Mouse (Mus musculus): ENCODE results near the gene Dnttip1. TPM values are rescaled to one million over a fixed set of nuclear protein-coding genes. Genes with fewer than 3 reads are reported as not detected.

The Dnttip1 gene
- polyA plus RNA-seq, 1 experiment from 2014 or later, result 76.6 TPM

DNA sequence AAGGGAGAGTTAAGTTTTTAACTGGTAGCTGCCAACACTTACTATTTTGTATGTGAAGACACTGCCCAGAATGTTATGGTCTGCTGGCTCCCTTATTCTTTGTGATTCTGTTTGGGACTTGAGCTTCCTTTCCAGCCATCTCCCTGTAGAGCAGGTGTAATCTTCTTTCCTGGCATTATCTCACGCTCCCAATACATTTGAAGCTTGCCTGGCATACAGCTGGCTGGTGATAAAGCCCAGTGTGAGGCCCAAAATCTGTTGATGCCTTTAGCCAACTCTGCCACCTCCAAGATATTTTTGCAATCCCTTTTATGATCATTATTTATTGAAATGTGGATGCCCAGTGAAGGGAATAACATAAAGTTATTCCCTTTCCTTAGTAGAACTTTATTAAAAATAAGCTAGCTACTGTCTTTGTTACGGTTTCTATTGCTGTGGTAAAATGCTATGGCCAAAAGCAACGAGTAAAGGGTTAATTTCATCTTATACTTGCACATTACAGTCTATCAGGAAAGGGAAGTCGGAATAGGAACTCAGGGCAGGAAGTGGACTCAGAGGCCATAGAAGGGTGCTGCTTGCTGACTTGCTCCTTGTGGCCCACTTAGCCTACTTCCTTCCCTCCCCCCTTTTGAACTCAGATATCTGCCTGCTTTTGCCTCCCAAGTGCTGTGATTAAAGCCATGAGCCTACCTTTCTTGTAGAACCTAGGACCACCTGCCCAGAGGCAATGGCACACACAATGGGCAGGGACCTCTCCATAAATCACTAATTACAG, 14.5 kb downstream of the Dnttip1 start:
- 82% methylated on average over 4 of the region's 4 CpGs for WGBS
- H3K4me1 ChIP-seq, result peaks cover 20% of the 10 kb centered on the region
- H3K36me3 ChIP-seq, result peaks cover 94% of the 10 kb centered on the region
- H3K9me3 ChIP-seq, result no peaks in the 10 kb centered on the region
- H3K4me3 ChIP-seq, result no peak overlapping the region
- no peaks in the 10 kb centered on the region for H3K27me3 ChIP-seq (ENCODE audit: insufficient read depth, poor library complexity, severe bottlenecking)
- DNase-seq (ENCODE audit: low spot score), result no peak
- no peak overlapping the region for H3K27ac ChIP-seq

DNA sequence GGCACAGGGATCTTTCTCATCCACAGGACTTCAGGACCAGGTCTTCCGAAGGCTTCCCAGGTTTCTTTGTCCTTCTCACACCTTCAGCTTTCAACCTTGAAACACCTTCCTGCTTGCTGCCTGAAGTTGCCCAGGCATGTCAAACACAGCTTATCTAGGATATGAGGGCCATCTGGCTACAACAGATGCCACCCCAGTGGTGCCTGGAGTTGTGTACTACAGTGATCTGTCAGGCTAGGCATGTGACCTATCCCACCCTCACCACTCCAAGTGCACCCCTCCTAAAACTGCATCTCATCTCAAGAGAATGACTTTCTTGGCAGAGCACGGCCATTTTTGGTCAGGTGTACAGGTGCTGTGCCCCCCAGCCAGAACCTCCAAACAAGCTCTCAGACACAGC, 15.7 kb downstream of the Dnttip1 start:
- Histone ChIP-seq H3K27me3 (ENCODE audit: insufficient read depth, poor library complexity, severe bottlenecking) (no peaks in the 10 kb centered on the region), H3K27ac (no peak overlapping the region), H3K4me1 (peaks cover 11% of the 10 kb centered on the region; the same call in 1 of the 2 replicates), H3K4me3 (no peak overlapping the region), H3K9me3 (no peaks in the 10 kb centered on the region), H3K36me3 (peaks cover 94% of the 10 kb centered on the region)
- DNase-seq (ENCODE audit: low spot score), result no peak
- WGBS, result 89% methylated on average over 2 of the region's 2 CpGs

DNA sequence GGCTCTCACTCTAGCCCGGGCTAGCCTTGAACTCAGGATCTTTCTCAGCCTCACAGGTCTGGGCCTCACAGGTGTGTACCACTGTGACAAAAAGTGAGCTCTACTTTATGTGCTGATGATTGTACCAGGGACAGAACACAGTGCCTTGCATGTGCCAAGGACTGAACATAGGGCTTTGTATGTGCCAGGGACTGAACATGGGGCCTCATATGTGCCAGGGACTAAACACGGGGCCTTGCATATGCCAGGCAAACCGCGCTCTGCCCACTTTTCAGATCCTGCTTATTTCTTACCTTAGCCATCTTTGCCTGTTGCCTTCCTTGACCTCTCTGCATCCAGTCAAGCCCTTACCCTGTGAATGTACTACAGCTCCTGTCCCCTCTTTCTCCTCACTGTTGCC, 16.2 kb downstream of the Dnttip1 start:
- WGBS, result 97% methylated on average over 4 of the region's 4 CpGs
- Histone ChIP-seq H3K4me3 (no peak overlapping the region), H3K27ac (no peak overlapping the region), H3K36me3 (peaks cover 94% of the 10 kb centered on the region), H3K4me1 (peaks cover 11% of the 10 kb centered on the region; the same call in 1 of the 2 replicates), H3K27me3 (ENCODE audit: insufficient read depth, poor library complexity, severe bottlenecking) (no peaks in the 10 kb centered on the region), H3K9me3 (no peaks in the 10 kb centered on the region)
- DNase-seq (ENCODE audit: low spot score), result no peak

DNA sequence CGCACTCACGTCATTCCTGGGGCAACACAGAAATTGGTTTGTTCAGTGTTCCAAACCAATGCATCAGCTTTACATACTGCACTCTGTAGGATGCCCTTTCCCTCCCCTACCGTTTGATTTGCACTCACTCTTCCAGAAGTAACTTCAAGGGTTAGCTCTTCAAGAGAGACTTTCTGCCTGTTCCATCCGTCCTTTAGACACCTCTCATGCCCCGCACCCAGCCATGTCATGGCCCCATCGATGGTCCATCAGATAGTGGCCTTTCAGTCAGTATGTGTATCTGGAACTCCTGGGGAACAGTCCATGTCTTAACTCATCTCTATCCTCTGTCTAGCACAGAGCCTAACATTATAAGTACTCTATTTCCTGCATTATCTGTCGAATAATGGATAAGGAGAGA, 16.8 kb downstream of the Dnttip1 start:
- H3K4me1 ChIP-seq, result peaks cover 11% of the 10 kb centered on the region; the same call in 1 of the 2 replicates
- H3K9me3 ChIP-seq, result no peaks in the 10 kb centered on the region
- no peaks in the 10 kb centered on the region for H3K27me3 ChIP-seq (ENCODE audit: insufficient read depth, poor library complexity, severe bottlenecking)
- no peak overlapping the region for H3K27ac ChIP-seq
- no peak overlapping the region for H3K4me3 ChIP-seq
- no peak for DNase-seq (ENCODE audit: low spot score)
- 88% methylated on average over 7 of the region's 7 CpGs for WGBS
- peaks cover 94% of the 10 kb centered on the region for H3K36me3 ChIP-seq

DNA sequence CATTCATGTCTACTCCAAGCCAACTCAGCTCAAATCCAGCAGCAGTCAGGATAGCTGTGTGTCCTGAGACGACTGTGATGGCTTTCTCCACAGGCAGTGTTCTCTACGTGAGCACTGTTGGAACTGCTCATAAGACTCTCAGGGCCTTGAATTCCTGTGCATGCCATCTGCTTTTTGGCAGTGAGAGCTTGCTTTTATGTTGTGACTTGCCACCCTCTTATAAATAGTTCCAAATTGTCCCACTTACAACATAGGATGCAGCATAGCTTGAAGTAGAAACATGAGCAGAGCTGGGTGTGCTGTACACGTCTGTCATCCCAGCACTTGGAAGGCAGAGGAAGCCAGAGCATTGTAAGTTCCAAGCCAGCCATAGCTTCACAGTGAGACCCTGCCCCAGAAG, 20.1 kb downstream of the Dnttip1 start:
- DNase-seq (ENCODE audit: low spot score), result no peak
- Histone ChIP-seq H3K27ac (no peak overlapping the region), H3K9me3 (no peaks in the 10 kb centered on the region), H3K4me1 (peaks cover 16% of the 10 kb centered on the region), H3K4me3 (no peak overlapping the region), H3K27me3 (ENCODE audit: insufficient read depth, poor library complexity, severe bottlenecking) (no peaks in the 10 kb centered on the region), H3K36me3 (peaks cover 69% of the 10 kb centered on the region)
- WGBS, result 66% methylated on average over 3 of the region's 3 CpGs

DNA sequence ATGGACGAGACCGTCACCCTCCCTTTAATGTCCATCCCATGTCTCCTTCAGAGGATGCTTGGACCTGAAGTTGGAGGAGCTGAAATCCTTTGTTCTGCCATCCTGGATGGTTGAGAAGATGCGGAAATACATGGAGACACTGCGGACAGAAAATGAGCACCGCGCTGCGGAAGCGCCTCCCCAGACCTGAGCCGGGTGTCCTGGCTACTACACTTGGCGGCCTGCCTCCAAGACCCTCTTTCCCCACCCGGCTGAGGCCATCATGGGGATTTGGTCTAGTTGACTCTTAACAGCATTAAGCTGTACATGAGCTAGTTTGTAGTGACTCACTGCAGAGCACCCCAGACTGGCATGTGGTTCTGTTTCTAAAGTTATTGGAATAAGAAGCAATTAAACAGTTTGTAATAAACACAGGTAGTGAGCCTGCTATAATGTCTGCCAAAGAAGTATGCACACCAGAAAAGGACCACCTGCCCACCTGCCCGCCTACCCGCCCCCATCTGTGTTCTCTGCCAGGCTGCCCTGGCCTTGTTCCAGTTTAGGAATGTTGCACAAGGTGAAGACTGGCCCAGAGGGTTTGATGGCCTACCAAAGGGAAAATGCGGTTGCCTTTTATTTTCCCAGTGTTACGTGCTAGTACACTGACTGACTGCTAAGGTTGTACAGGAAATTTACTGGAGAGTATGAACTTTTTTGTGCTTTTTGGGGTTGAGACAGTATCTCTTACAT, 22.2 kb downstream of the Dnttip1 start:
- H3K9me3 ChIP-seq, result no peaks in the 10 kb centered on the region
- no peak overlapping the region for H3K27ac ChIP-seq
- H3K27me3 ChIP-seq (ENCODE audit: insufficient read depth, poor library complexity, severe bottlenecking), result no peaks in the 10 kb centered on the region
- peaks cover 68% of the 10 kb centered on the region for H3K36me3 ChIP-seq
- H3K4me1 ChIP-seq, result peaks cover 23% of the 10 kb centered on the region
- WGBS, result 94% methylated on average over 15 of the region's 15 CpGs
- H3K4me3 ChIP-seq, result no peak overlapping the region
- DNase-seq (ENCODE audit: low spot score), result no peak

DNA sequence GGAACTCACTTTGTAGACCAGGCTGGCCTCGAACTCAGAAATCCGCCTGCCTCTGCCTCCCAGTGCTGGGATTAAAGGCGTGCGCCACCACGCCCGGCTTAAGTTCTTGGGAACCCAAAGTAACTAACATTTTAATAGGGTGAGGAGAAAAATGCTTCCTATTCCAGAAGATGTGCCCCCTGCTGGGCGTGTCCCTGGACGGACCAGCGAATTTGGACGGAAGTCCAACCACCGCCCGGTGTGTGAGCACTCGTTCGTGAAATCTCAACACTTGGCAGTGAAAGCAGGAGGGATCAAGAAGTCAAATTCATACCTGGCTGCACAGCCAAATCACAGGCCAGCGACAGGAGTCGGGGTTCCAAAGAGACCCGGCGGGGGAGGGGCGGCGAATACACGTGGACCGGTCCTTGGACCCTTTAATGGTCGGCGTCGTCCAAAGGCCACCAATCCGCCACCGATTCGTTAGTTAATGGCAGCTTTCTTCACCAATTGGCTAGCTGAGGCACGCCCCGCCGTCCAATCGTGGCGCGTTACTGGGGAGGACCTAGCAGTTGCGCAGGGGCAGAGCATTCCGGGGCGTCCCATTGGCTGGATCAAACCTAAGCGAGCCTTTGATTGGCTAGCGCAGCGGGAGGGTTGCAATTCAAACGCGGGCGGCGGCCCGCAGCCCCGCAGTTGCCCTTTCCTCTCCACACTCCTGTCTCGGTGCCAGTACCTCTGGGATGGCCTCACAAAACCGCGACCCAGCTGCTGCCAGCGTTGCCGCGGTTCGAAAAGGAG, 23.7 kb downstream of the Dnttip1 start, which contains the start of gene Ube2c:
Gene Ube2c (plus strand): TSS at position 641 of the 780 bp plus-strand sequence.
- WGBS, result 2% methylated on average over 53 of the region's 53 CpGs
- peak within 1 kb of the TSS; percentile 89 for H3K4me3 ChIP-seq
- peaks cover 21% of the 10 kb centered on the region for H3K4me1 ChIP-seq
- H3K9me3 ChIP-seq, result no peaks in the 10 kb centered on the region
- DNase-seq (ENCODE audit: low spot score), result peak; percentile 100
- peak within 1 kb of the TSS; percentile 97 for H3K27ac ChIP-seq
- no peaks in the 10 kb centered on the region for H3K27me3 ChIP-seq (ENCODE audit: insufficient read depth, poor library complexity, severe bottlenecking)
- peaks cover 62% of the 10 kb centered on the region for H3K36me3 ChIP-seq

DNA sequence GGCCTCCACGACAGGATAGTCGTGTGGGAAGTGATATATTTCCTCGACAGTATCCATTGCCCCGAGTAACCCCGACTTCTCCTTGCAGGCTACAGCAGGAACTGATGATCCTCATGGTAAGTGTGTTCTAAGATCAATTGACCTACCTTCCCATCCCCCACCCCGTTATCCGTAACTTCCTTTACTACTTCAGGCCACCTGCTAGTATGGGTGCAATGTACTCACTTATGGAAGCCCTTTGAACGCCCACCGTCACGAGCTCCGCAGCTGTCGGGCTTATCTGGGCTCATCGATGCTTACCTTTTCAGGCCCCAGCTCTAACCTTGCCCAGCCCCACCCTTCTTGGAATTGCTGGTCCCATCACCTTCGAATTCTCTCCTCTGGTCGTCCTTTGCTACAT, 24.5 kb downstream of the Dnttip1 start:
- Histone ChIP-seq H3K36me3 (peaks cover 55% of the 10 kb centered on the region), H3K4me3 (peak overlapping the region; percentile 89), H3K27me3 (ENCODE audit: insufficient read depth, poor library complexity, severe bottlenecking) (no peaks in the 10 kb centered on the region), H3K9me3 (no peaks in the 10 kb centered on the region), H3K4me1 (peaks cover 21% of the 10 kb centered on the region), H3K27ac (peak overlapping the region; percentile 97)
- no peak for DNase-seq (ENCODE audit: low spot score)
- WGBS, result 4% methylated on average over 15 of the region's 15 CpGs

DNA sequence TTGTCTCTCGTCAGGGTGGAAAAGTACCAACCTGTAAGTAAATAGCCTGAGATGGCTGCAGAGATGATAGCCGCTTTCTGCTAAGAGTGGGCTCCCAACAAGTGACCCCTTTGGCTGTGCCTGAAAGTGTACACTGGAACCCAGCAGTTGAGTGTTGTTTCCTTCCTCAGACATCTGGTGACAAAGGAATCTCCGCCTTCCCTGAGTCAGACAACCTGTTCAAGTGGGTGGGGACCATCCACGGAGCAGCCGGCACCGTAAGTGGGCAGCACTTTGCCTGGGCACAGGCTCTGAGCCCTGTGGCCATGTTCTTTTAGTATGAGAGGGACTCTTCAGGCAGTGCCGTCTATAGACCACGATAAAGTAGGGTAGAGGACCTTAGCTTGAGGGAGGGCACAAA, 25.3 kb downstream of the Dnttip1 start:
- Histone ChIP-seq H3K9me3 (no peaks in the 10 kb centered on the region), H3K27me3 (ENCODE audit: insufficient read depth, poor library complexity, severe bottlenecking) (no peaks in the 10 kb centered on the region), H3K36me3 (peaks cover 47% of the 10 kb centered on the region), H3K4me3 (peak overlapping the region; percentile 89), H3K27ac (peak overlapping the region; percentile 97), H3K4me1 (peaks cover 21% of the 10 kb centered on the region)
- DNase-seq (ENCODE audit: low spot score), result no peak
- WGBS, result 77% methylated on average over 8 of the region's 8 CpGs

DNA sequence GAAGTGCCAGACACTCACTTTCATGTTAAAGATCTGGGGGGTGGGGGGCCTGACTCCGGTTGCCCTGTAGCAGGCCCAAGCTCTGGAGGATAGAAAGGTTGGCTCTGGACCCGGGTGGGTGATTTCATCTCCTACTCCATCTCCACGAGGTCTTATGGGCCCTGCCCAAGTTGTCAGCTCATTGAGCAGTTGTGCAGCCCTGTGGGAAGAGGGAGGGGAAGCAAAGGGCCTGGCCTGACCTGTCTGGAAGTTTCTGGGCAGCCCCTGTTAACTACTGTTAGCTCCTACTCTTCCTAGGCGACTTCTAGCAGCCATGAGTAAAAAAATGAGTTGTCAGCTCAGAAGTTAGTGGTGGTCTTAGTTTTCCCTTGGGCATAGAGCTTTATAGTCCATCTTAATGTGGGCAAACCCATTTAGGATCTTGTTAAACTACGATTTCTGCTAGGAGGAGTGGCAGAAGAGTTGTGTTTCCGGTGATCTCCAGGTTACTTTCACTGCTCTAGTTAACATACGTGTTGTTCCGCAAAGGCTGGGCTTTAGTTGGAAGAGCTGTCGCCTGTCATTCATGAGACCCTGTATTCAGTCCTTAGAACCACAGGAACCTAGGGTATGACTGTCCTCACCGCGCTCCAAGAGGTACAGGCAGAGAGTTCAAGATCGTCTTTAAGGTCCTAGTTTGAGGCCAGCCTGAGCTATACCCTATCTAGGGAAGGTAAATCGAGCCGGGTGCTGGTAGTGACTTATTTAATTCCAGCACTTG, 27.6 kb downstream of the Dnttip1 start:
- WGBS, result 76% methylated on average over 14 of the region's 14 CpGs
- DNase-seq (ENCODE audit: low spot score), result no peak
- no peak overlapping the region for H3K27ac ChIP-seq
- no peaks in the 10 kb centered on the region for H3K9me3 ChIP-seq
- peaks cover 21% of the 10 kb centered on the region for H3K27me3 ChIP-seq (ENCODE audit: insufficient read depth, poor library complexity, severe bottlenecking)
- peaks cover 25% of the 10 kb centered on the region for H3K36me3 ChIP-seq
- no peak overlapping the region for H3K4me3 ChIP-seq
- H3K4me1 ChIP-seq, result peaks cover 21% of the 10 kb centered on the region

DNA sequence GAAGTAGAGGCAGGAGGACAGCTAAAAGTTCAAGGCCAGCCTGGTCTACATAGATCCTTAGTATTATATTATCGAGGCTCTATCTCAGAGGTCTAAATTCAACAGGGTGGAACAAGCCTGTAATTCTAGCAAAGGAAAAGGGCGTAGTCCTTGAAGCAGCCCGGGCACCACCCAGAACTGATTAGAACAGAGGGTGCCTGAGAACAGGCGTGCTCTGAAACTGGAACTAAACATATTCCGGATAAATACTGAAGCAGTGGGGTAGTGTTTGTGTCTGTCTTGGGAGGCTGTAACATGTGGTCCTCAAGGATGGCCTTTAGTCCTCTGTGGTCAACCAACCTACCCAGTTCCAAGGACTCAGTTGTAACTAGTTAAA, 28.2 kb downstream of the Dnttip1 start:
- no peaks in the 10 kb centered on the region for H3K9me3 ChIP-seq
- 69% methylated on average over 5 of the region's 5 CpGs for WGBS
- peaks cover 25% of the 10 kb centered on the region for H3K36me3 ChIP-seq
- no peak overlapping the region for H3K4me3 ChIP-seq
- no peak overlapping the region for H3K27ac ChIP-seq
- peaks cover 21% of the 10 kb centered on the region for H3K4me1 ChIP-seq
- H3K27me3 ChIP-seq (ENCODE audit: insufficient read depth, poor library complexity, severe bottlenecking), result peaks cover 22% of the 10 kb centered on the region
- DNase-seq (ENCODE audit: low spot score), result no peak

DNA sequence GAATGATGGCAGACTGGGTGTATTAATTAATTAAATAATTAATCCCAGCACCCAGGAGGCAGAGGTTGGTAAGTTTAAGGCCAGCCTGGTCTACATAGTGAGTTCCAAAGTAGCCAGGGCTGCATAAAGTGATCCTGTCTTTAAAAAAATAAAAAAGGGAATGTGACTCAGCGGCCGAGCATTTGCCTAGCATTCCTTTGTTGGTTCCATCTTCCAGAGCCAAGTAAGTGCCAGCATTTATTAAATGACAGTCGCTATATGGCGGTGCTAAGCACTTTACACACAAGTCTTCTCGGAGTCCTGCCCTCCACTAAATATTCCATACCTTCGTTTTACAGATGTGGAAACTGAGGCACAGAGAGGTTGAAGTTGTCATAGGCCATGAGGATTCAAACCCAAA, 30.3 kb downstream of the Dnttip1 start:
- Histone ChIP-seq H3K9me3 (no peaks in the 10 kb centered on the region), H3K27ac (no peak overlapping the region), H3K36me3 (peaks cover 22% of the 10 kb centered on the region), H3K4me3 (no peak overlapping the region), H3K4me1 (peaks cover 13% of the 10 kb centered on the region), H3K27me3 (ENCODE audit: insufficient read depth, poor library complexity, severe bottlenecking) (peaks cover 22% of the 10 kb centered on the region)
- DNase-seq (ENCODE audit: low spot score), result no peak
- WGBS, result 81% methylated on average over 6 of the region's 6 CpGs

Measured in heart, embryonic 10.5 days (tissue).